8 mouse cellular contexts compared by ENCODE assay signal in the genomic region with DNA sequence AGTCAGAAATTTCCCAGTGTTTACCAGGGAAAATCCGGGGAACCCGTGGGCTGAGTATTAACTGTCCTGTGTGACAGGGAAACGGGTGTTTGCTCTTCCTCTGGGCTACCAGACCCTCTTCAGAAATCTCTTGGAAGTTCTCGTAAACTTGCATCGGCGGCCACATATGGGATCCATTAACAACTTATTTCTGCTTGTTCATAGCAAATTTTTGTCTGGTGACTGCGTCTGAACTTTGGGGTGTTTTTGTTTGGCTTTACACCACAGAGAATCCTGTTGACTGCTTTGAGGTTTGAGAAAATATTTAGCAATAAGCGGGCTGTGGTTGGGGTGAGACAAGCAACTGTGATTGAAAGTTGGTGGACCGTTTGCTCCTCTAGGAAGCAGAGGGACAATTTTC.
DNase-seq lines count a peak whose midpoint lies in the region; ATAC-seq and TF ChIP-seq lines count a peak whose summit lies in the region.

No protein-coding gene starts in this region.

- H3K27me3 ChIP-seq in hindbrain, embryonic 13.5 days, result no peaks in the 10 kb centered on the region; the same call in 1 of the 2 replicates
- no peaks in the 10 kb centered on the region for H3K27me3 ChIP-seq in hindbrain, embryonic 12.5 days
- H3K27me3 ChIP-seq in embryonic facial prominence, embryonic 11.5 days (ENCODE audit: control insufficient read depth, insufficient read depth, low read length), result no peaks in the 10 kb centered on the region
- H3K27me3 ChIP-seq in limb, embryonic 14.5 days (ENCODE audit: control insufficient read depth, insufficient read depth, low read length), result no peaks in the 10 kb centered on the region

- H3K4me2 ChIP-seq in hindbrain, embryonic 13.5 days, result no peak overlapping the region
- H3K4me2 ChIP-seq in hindbrain, embryonic 12.5 days (replicated peaks), result no peak overlapping the region
- no peak overlapping the region for H3K4me2 ChIP-seq in embryonic facial prominence, embryonic 11.5 days (ENCODE audit: low read depth, low read length)
- peak overlapping the region; percentile 32 for H3K4me2 ChIP-seq in limb, embryonic 14.5 days (replicated peaks; ENCODE audit: low read depth, low read length, severe bottlenecking)

- no peak for ATAC-seq in hindbrain, embryonic 13.5 days (ENCODE audit: low FRiP score)
- no peak for ATAC-seq in hindbrain, embryonic 12.5 days (ENCODE audit: low FRiP score)
- no peak for ATAC-seq in embryonic facial prominence, embryonic 11.5 days (replicated peaks; ENCODE audit: insufficient number of reproducible peaks, low FRiP score, low TSS enrichment, low read depth)
- ATAC-seq in limb, embryonic 14.5 days (ENCODE audit: low FRiP score, low read depth), result peak; percentile 35; the same call in 1 of the 2 replicates

- H3K4me1 ChIP-seq in hindbrain, embryonic 13.5 days (replicated peaks), result peaks cover 73% of the 10 kb centered on the region
- H3K4me1 ChIP-seq in hindbrain, embryonic 12.5 days, result peaks cover 76% of the 10 kb centered on the region
- no peaks in the 10 kb centered on the region; the same call in 1 of the 2 replicates for H3K4me1 ChIP-seq in embryonic facial prominence, embryonic 11.5 days (ENCODE audit: control insufficient read depth, insufficient read depth, low read length)
- peaks cover 45% of the 10 kb centered on the region for H3K4me1 ChIP-seq in limb, embryonic 14.5 days (ENCODE audit: control insufficient read depth, insufficient read depth, low read length)

- no peak for TF ChIP-seq POLR2A in limb, embryonic 14.5 days (IDR thresholded peaks at IDR 0.05; ENCODE audit: borderline replicate concordance, extremely low read depth, insufficient read depth, insufficient read length)

- H3K9ac ChIP-seq in hindbrain, embryonic 13.5 days, result no peak overlapping the region
- no peak overlapping the region for H3K9ac ChIP-seq in hindbrain, embryonic 12.5 days
- no peak overlapping the region for H3K9ac ChIP-seq in embryonic facial prominence, embryonic 11.5 days (replicated peaks; ENCODE audit: low read length)
- H3K9ac ChIP-seq in limb, embryonic 14.5 days (ENCODE audit: low read depth, low read length, severe bottlenecking), result no peak overlapping the region

- no peak overlapping the region for H3K4me3 ChIP-seq in hindbrain, embryonic 13.5 days
- H3K4me3 ChIP-seq in hindbrain, embryonic 12.5 days, result no peak overlapping the region
- H3K4me3 ChIP-seq in embryonic facial prominence, embryonic 11.5 days (ENCODE audit: low read depth, low read length), result no peak overlapping the region
- H3K4me3 ChIP-seq in limb, embryonic 14.5 days (replicated peaks; ENCODE audit: low read length), result no peak overlapping the region

- no peaks in the 10 kb centered on the region for H3K9me3 ChIP-seq in hindbrain, embryonic 13.5 days
- no peaks in the 10 kb centered on the region for H3K9me3 ChIP-seq in hindbrain, embryonic 12.5 days (replicated peaks)
- no peaks in the 10 kb centered on the region for H3K9me3 ChIP-seq in embryonic facial prominence, embryonic 11.5 days (replicated peaks; ENCODE audit: control insufficient read depth, low read length)
- no peaks in the 10 kb centered on the region for H3K9me3 ChIP-seq in limb, embryonic 14.5 days (ENCODE audit: control insufficient read depth, low read length)

- H3K36me3 ChIP-seq in hindbrain, embryonic 13.5 days, result no peaks in the 10 kb centered on the region
- H3K36me3 ChIP-seq in hindbrain, embryonic 12.5 days, result no peaks in the 10 kb centered on the region
- no peaks in the 10 kb centered on the region for H3K36me3 ChIP-seq in embryonic facial prominence, embryonic 11.5 days (replicated peaks; ENCODE audit: control insufficient read depth, insufficient read depth, low read depth, low read length)
- no peaks in the 10 kb centered on the region for H3K36me3 ChIP-seq in limb, embryonic 14.5 days (ENCODE audit: control insufficient read depth, insufficient read depth, low read length)

- 54% methylated on average over 9 of the region's 9 CpGs for WGBS in hindbrain, embryonic 13.5 days
- 39% methylated on average over 9 of the region's 9 CpGs for WGBS in hindbrain, embryonic 12.5 days
- WGBS in embryonic facial prominence, embryonic 11.5 days, result 10% methylated on average over 9 of the region's 9 CpGs
- 11% methylated on average over 9 of the region's 9 CpGs for whole genome bisulfite sequencing in limb, embryonic 14.5 days

- H3K27ac ChIP-seq in hindbrain, embryonic 13.5 days, result peak overlapping the region; percentile 40; the same call in 1 of the 2 replicates
- H3K27ac ChIP-seq in hindbrain, embryonic 12.5 days, result no peak overlapping the region
- peak overlapping the region; percentile 16; the same call in 1 of the 2 replicates for H3K27ac ChIP-seq in embryonic facial prominence, embryonic 11.5 days (replicated peaks; ENCODE audit: low read depth, low read length)
- 0 out of 2 replicates have a peak overlapping the region, but pooled peaks have one; percentile 0 for H3K27ac ChIP-seq in limb, embryonic 14.5 days (replicated peaks; ENCODE audit: low read depth, low read length)

- DNase-seq in Muller cell, postnatal 12 days (ENCODE audit: inconsistent ontology term), result peak; percentile 82
- peak; percentile 80 for DNase-seq in embryonic facial prominence, embryonic 11.5 days (ENCODE audit: low spot score)
- peak; percentile 73 for DNase-seq in limb, embryonic 14.5 days (ENCODE audit: low spot score)
- no peak for DNase-seq in adrenal gland, adult 8-10 months
- DNase-seq in cerebellum, postnatal 14 days, result no peak
- no peak for DNase-seq in cerebellum, adult 11-12 months

Comparison
In these comparisons a context has a peak if more than half of its experiments do, and no peak if none do; other contexts are left out.
1. DNase-seq: peak in Muller cell, postnatal 12 days (single experiment), embryonic facial prominence, embryonic 11.5 days (single experiment) and limb, embryonic 14.5 days (single experiment); none in adrenal gland, adult 8-10 months (single experiment), cerebellum, postnatal 14 days (0 of 2) and cerebellum, adult 11-12 months (single experiment).